Mouse (Mus musculus) hindbrain, embryonic 16.5 days (tissue): Measurements from ENCODE around the gene Fbxo47. TPM values are rescaled to one million over a fixed set of nuclear protein-coding genes. Genes with fewer than 3 reads are reported as not detected.
A peak's percentile ranks its signal among the peaks of the same experiment; 100 is the strongest.

Source experiments
- ATAC-seq: fragments of 200-750 bp; cut with Nextera tagmentation; 2 replicates; pipeline ENCODE4 v1.8.0; 2017; ENCODE audit warnings: moderate TSS enrichment, moderate library complexity
- H3K27ac ChIP-seq: fragments of 300-500 bp; sonication (generic); 2 replicates; pipeline ENCODE4 v1.5.1; 2014; ENCODE audit warnings: low read depth, mild to moderate bottlenecking, control low read depth, low read length, moderate library complexity
- H3K27me3 ChIP-seq: fragments of 300-500 bp; sonication (generic); replicated peaks from 2 replicates; pipeline ENCODE4 v1.6.1; 2014; ENCODE audit warnings: low read length; ENCODE audit not compliant: control insufficient read depth, insufficient read depth
- H3K36me3 ChIP-seq: fragments of 300-500 bp; sonication (generic); 2 replicates; pipeline ENCODE4 v1.6.1; 2014; ENCODE audit warnings: mild to moderate bottlenecking, low read length, moderate library complexity, mixed read lengths; ENCODE audit not compliant: control insufficient read depth, insufficient read depth
- H3K4me1 ChIP-seq: fragments of 300-500 bp; sonication (generic); 2 replicates; pipeline ENCODE4 v1.6.1; 2014; ENCODE audit warnings: low read depth, low read length; ENCODE audit not compliant: control insufficient read depth, insufficient read depth
- H3K4me2 ChIP-seq: fragments of 300-500 bp; sonication (generic); 2 replicates; pipeline ENCODE4 v1.6.1; 2014; ENCODE audit warnings: mild to moderate bottlenecking, low read length, control low read depth, moderate library complexity
- H3K4me3 ChIP-seq: fragments of 300-500 bp; sonication (generic); 2 replicates; pipeline ENCODE4 v1.5.1; 2014; ENCODE audit warnings: mild to moderate bottlenecking, low read length, control low read depth, moderate library complexity
- H3K9ac ChIP-seq: fragments of 300-500 bp; sonication (generic); 2 replicates; pipeline ENCODE4 v1.6.1; 2014; ENCODE audit warnings: low read depth, mild to moderate bottlenecking, control low read depth, low read length, moderate library complexity
- H3K9me3 ChIP-seq: fragments of 300-500 bp; sonication (generic); 2 replicates; pipeline ENCODE4 v1.6.1; 2014; ENCODE audit warnings: mild to moderate bottlenecking, low read length, moderate library complexity; ENCODE audit not compliant: control insufficient read depth
- WGBS: fragments of 180-500 bp; shearing (Covaris S2); extraction: QIAGEN DNeasy Blood & Tissue Kit; methylation state at CpG from one replicate; pipeline ENCODE4 v1.1.7; 2014; 5-methylcytosine and 5-hydroxymethylcytosine counted together
- polyA plus RNA-seq: library from polyadenylated mRNA; unstranded; fragments of >200 nt; fragmentation: Nextera tagmentation; extraction: Ambion mirVana; gene quantifications from 2 replicates; pipeline ENCODE4 v1.2.1, GENCODE M21; 2015

Fbxo47 gene
- polyA plus RNA-seq, 1 experiment from 2014 or later = 0.43 TPM

GRCm38 (mm10) chr11:97829913-97830476, 54.0 kb downstream of the Fbxo47 start:
- Histone ChIP-seq H3K4me2 (no peak overlapping the region), H3K27ac (no peak overlapping the region), H3K9ac (no peak overlapping the region), H3K36me3 (peaks cover 39% of the 10 kb centered on the region), H3K27me3 (no peaks in the 10 kb centered on the region), H3K9me3 (no peaks in the 10 kb centered on the region), H3K4me3 (no peak overlapping the region), H3K4me1 (no peaks in the 10 kb centered on the region)
- no peak for ATAC-seq
- WGBS = 82% methylated on average over 12 of the region's 12 CpGs

GRCm38 (mm10) chr11:97829365-97829764, 54.6 kb downstream of the Fbxo47 start:
- Histone ChIP-seq H3K27ac (no peak overlapping the region), H3K4me3 (no peak overlapping the region), H3K9me3 (no peaks in the 10 kb centered on the region), H3K4me2 (no peak overlapping the region), H3K9ac (no peak overlapping the region), H3K4me1 (no peaks in the 10 kb centered on the region; the same call in 1 of the 2 replicates), H3K27me3 (no peaks in the 10 kb centered on the region), H3K36me3 (peaks cover 35% of the 10 kb centered on the region)
- WGBS = 93% methylated on average over 7 of the region's 7 CpGs
- no peak for ATAC-seq

- WGBS = 90% methylated on average over 6 of the region's 6 CpGs
- no peaks in the 10 kb centered on the region for H3K9me3 ChIP-seq
- H3K4me1 ChIP-seq = no peaks in the 10 kb centered on the region; the same call in 1 of the 2 replicates
- no peak overlapping the region for H3K4me3 ChIP-seq
- no peaks in the 10 kb centered on the region for H3K27me3 ChIP-seq
- no peak overlapping the region for H3K27ac ChIP-seq
- H3K36me3 ChIP-seq = peaks cover 28% of the 10 kb centered on the region
- H3K4me2 ChIP-seq = no peak overlapping the region
- H3K9ac ChIP-seq = no peak overlapping the region
- ATAC-seq = no peak
These were observed 56.3 kb downstream of the Fbxo47 start for GRCm38 (mm10) chr11:97827654-97828053.

- H3K9ac ChIP-seq = no peak overlapping the region
- ATAC-seq = no peak
- peaks cover 22% of the 10 kb centered on the region for H3K36me3 ChIP-seq
- no peaks in the 10 kb centered on the region for H3K27me3 ChIP-seq
- 72% methylated on average over 7 of the region's 7 CpGs for WGBS
- no peak overlapping the region for H3K4me3 ChIP-seq
- no peak overlapping the region for H3K27ac ChIP-seq
- H3K4me2 ChIP-seq = no peak overlapping the region
- H3K9me3 ChIP-seq = no peaks in the 10 kb centered on the region
- no peaks in the 10 kb centered on the region; the same call in 1 of the 2 replicates for H3K4me1 ChIP-seq
These were observed 57.5 kb downstream of the Fbxo47 start for GRCm38 (mm10) chr11:97826414-97826813.

- Histone ChIP-seq H3K4me2 (no peak overlapping the region), H3K4me3 (no peak overlapping the region), H3K27me3 (no peaks in the 10 kb centered on the region), H3K27ac (no peak overlapping the region), H3K9me3 (no peaks in the 10 kb centered on the region), H3K36me3 (peaks cover 22% of the 10 kb centered on the region), H3K4me1 (peaks cover 3% of the 10 kb centered on the region; the same call in 1 of the 2 replicates), H3K9ac (no peak overlapping the region)
- WGBS = 82% methylated on average over 9 of the region's 9 CpGs
- ATAC-seq = no peak
These were observed 58.0 kb downstream of the Fbxo47 start for GRCm38 (mm10) chr11:97825971-97826370.

GRCm38 (mm10) chr11:97825295-97825694, 58.7 kb downstream of the Fbxo47 start:
- H3K27me3 ChIP-seq = no peaks in the 10 kb centered on the region
- peaks cover 5% of the 10 kb centered on the region; the same call in 1 of the 2 replicates for H3K4me1 ChIP-seq
- peak; percentile 37 for ATAC-seq
- H3K4me3 ChIP-seq = no peak overlapping the region
- H3K27ac ChIP-seq = peak overlapping the region; percentile 30
- H3K4me2 ChIP-seq = no peak overlapping the region
- WGBS = 86% methylated on average over 10 of the region's 10 CpGs
- H3K36me3 ChIP-seq = peaks cover 22% of the 10 kb centered on the region
- no peaks in the 10 kb centered on the region for H3K9me3 ChIP-seq
- H3K9ac ChIP-seq = no peak overlapping the region

GRCm38 (mm10) chr11:97824895-97825294, 59.1 kb downstream of the Fbxo47 start:
- Histone ChIP-seq H3K4me1 (peaks cover 6% of the 10 kb centered on the region; the same call in 1 of the 2 replicates), H3K4me3 (no peak overlapping the region), H3K9ac (no peak overlapping the region), H3K9me3 (no peaks in the 10 kb centered on the region), H3K27me3 (no peaks in the 10 kb centered on the region), H3K4me2 (no peak overlapping the region), H3K36me3 (peaks cover 22% of the 10 kb centered on the region), H3K27ac (peak overlapping the region; percentile 30)
- peak; percentile 31; the same call in 1 of the 2 replicates for ATAC-seq
- WGBS = 60% methylated on average over 6 of the region's 6 CpGs

GRCm38 (mm10) chr11:97824168-97824567, 59.8 kb downstream of the Fbxo47 start:
- H3K9ac ChIP-seq = no peak overlapping the region
- H3K27me3 ChIP-seq = no peaks in the 10 kb centered on the region
- peaks cover 26% of the 10 kb centered on the region for H3K36me3 ChIP-seq
- H3K27ac ChIP-seq = no peak overlapping the region
- H3K9me3 ChIP-seq = no peaks in the 10 kb centered on the region
- no peak for ATAC-seq
- H3K4me3 ChIP-seq = no peak overlapping the region
- H3K4me2 ChIP-seq = no peak overlapping the region
- WGBS = 96% methylated on average over 11 of the region's 11 CpGs
- peaks cover 9% of the 10 kb centered on the region; the same call in 1 of the 2 replicates for H3K4me1 ChIP-seq

- 76% methylated on average over 20 of the region's 20 CpGs for WGBS
- no peak overlapping the region for H3K27ac ChIP-seq
- no peak overlapping the region for H3K9ac ChIP-seq
- no peak overlapping the region for H3K4me3 ChIP-seq
- no peaks in the 10 kb centered on the region for H3K27me3 ChIP-seq
- H3K4me1 ChIP-seq = peaks cover 17% of the 10 kb centered on the region
- no peak for ATAC-seq
- no peaks in the 10 kb centered on the region for H3K9me3 ChIP-seq
- no peak overlapping the region for H3K4me2 ChIP-seq
- peaks cover 26% of the 10 kb centered on the region for H3K36me3 ChIP-seq
These were observed 60.9 kb downstream of the Fbxo47 start for GRCm38 (mm10) chr11:97822840-97823603.
